In the genomic region with DNA sequence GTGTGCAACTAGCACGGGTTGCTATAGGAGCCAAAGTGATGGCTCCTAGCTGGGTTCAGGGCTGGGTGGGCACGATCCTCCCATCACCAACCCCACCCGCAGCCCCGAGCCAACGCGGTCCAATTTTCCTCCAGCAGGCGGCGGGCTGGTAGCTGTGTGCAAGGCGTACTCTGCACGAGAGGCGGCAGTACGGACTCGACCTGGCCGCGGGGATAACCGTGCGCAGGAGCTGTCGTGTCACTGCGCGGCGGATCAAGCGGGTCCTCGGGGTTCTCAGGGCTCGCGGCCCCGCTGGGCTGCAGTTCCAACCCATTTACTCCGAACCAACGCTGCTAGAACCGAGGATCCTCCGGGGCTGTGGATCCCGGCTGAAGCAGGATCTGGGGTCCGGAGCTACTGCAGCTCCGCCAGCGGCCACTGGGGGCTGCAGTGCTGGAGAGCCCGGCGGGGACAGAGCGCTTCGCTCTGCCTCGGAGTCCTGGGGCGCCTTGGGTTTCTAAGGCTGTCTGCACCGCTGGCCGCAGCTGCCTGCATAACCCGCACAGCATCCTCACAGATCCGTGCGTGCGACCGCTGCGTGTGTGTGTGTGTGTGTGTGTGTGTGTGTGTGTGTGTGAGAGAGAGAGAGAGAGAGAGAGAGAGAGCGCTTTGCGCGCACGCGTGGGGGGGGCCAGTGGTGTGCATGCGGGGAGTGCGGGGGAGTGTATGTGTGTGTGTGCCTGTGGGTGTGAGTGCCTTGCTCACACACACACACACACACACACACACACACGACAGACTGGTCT, we compare ENCODE assay signal across 8 mouse cellular contexts. TPM values are rescaled to one million over a fixed set of nuclear protein-coding genes. Genes with fewer than 3 reads are reported as not detected.
DNase-seq lines count a peak whose midpoint lies in the region; ATAC-seq and TF ChIP-seq lines count a peak whose summit lies in the region.

Gene Lrfn2, plus strand, starts transcription at position 759 of the 785 bp plus-strand sequence.

- under 1% methylated on average over 56 of the region's 56 CpGs for WGBS in embryonic facial prominence, embryonic 12.5 days
- under 1% methylated on average over 52 of the region's 56 CpGs for WGBS in limb, embryonic 11.5 days
- WGBS in midbrain, embryonic 12.5 days = under 1% methylated on average over 52 of the region's 56 CpGs
- WGBS in spleen, adult 2 months = 3% methylated on average over 56 of the region's 56 CpGs

- H3K4me1 ChIP-seq in embryonic facial prominence, embryonic 12.5 days = peaks cover 4% of the 10 kb centered on the region
- H3K4me1 ChIP-seq in limb, embryonic 11.5 days (ENCODE audit: control insufficient read depth, insufficient read depth, low read length) = peaks cover 4% of the 10 kb centered on the region
- peaks cover 11% of the 10 kb centered on the region for H3K4me1 ChIP-seq in midbrain, embryonic 12.5 days
- H3K4me1 ChIP-seq in spleen, adult 2 months (ENCODE audit: control insufficient read depth, insufficient read depth, insufficient read length) = no peaks in the 10 kb centered on the region

- H3K9ac ChIP-seq in embryonic facial prominence, embryonic 12.5 days = peak within 1 kb of the TSS; percentile 61
- peak within 1 kb of the TSS; percentile 70 for H3K9ac ChIP-seq in limb, embryonic 11.5 days (ENCODE audit: low read length)
- H3K9ac ChIP-seq in midbrain, embryonic 12.5 days (replicated peaks) = peak within 1 kb of the TSS; percentile 69

- peak within 1 kb of the TSS; percentile 84 for H3K4me2 ChIP-seq in embryonic facial prominence, embryonic 12.5 days (replicated peaks)
- H3K4me2 ChIP-seq in limb, embryonic 11.5 days (ENCODE audit: low read depth, severe bottlenecking) = peak within 1 kb of the TSS; percentile 82
- peak within 1 kb of the TSS; percentile 75 for H3K4me2 ChIP-seq in midbrain, embryonic 12.5 days (replicated peaks)

- DNase-seq in adrenal gland, postnatal 4 days (ENCODE audit: low spot score in 2 of 2) = peak; percentile 30 to 57
- peak; percentile 61 for DNase-seq in heart, adult 8-10 months (ENCODE audit: low spot score)
- peak; percentile 36 to 71 for DNase-seq in kidney, adult 8-10 months
- peak; percentile 92 for DNase-seq in limb, embryonic 11.5 days (ENCODE audit: low spot score)
- peak in 1 of 2 experiments; percentile 43 for DNase-seq in spleen, adult 2 months (ENCODE audit: low read depth in 1 of 2, low spot score in 2 of 2)

- H3K9me3 ChIP-seq in embryonic facial prominence, embryonic 12.5 days = no peaks in the 10 kb centered on the region
- H3K9me3 ChIP-seq in limb, embryonic 11.5 days (ENCODE audit: control insufficient read depth, low read length) = no peaks in the 10 kb centered on the region
- H3K9me3 ChIP-seq in midbrain, embryonic 12.5 days = no peaks in the 10 kb centered on the region

- peak within 1 kb of the TSS; percentile 51 for H3K4me3 ChIP-seq in embryonic facial prominence, embryonic 12.5 days
- peak within 1 kb of the TSS; percentile 39 for H3K4me3 ChIP-seq in limb, embryonic 11.5 days (ENCODE audit: low read depth, low read length)
- peak within 1 kb of the TSS; percentile 56 for H3K4me3 ChIP-seq in midbrain, embryonic 12.5 days
- H3K4me3 ChIP-seq in spleen, adult 2 months (ENCODE audit: extremely low read depth, insufficient read depth, insufficient read length) = peak within 1 kb of the TSS; percentile 27; the same call in 1 of the 2 replicates

- H3K27ac ChIP-seq in embryonic facial prominence, embryonic 12.5 days = no peak within 1 kb of the TSS
- H3K27ac ChIP-seq in limb, embryonic 11.5 days (replicated peaks; ENCODE audit: low read depth, low read length) = no peak within 1 kb of the TSS
- H3K27ac ChIP-seq in midbrain, embryonic 12.5 days (replicated peaks) = peak within 1 kb of the TSS; percentile 30; the same call in 1 of the 2 replicates
- H3K27ac ChIP-seq in spleen, adult 2 months (ENCODE audit: insufficient read depth, low read length) = no peak within 1 kb of the TSS

- peak; percentile 47; the same call in 1 of the 2 replicates for TF ChIP-seq CTCF in spleen, adult 2 months (IDR thresholded peaks at IDR 0.05; ENCODE audit: extremely low read depth, insufficient read depth, insufficient read length, insufficient replicate concordance)

- no peaks in the 10 kb centered on the region for H3K36me3 ChIP-seq in embryonic facial prominence, embryonic 12.5 days
- H3K36me3 ChIP-seq in limb, embryonic 11.5 days (ENCODE audit: control insufficient read depth, insufficient read depth, low read length) = no peaks in the 10 kb centered on the region
- H3K36me3 ChIP-seq in midbrain, embryonic 12.5 days = no peaks in the 10 kb centered on the region
- H3K36me3 ChIP-seq in spleen, adult 2 months (ENCODE audit: control insufficient read depth, insufficient read depth, low read length) = no peaks in the 10 kb centered on the region

- peak; percentile 91 for ATAC-seq in embryonic facial prominence, embryonic 12.5 days (ENCODE audit: insufficient number of reproducible peaks, insufficient read depth, low FRiP score, low TSS enrichment)
- peak; percentile 89 for ATAC-seq in limb, embryonic 11.5 days (ENCODE audit: insufficient number of reproducible peaks, low FRiP score, low TSS enrichment, low read depth)
- peak; percentile 92 for ATAC-seq in midbrain, embryonic 12.5 days (ENCODE audit: low FRiP score, low read depth)
- ATAC-seq in inflammation-experienced regulatory T-cells, adult 6 months = no peak

- peaks cover 38% of the 10 kb centered on the region for H3K27me3 ChIP-seq in embryonic facial prominence, embryonic 12.5 days
- H3K27me3 ChIP-seq in limb, embryonic 11.5 days (ENCODE audit: control insufficient read depth, insufficient read depth, low read length) = peaks cover 15% of the 10 kb centered on the region
- H3K27me3 ChIP-seq in midbrain, embryonic 12.5 days = peaks cover 44% of the 10 kb centered on the region
- 0 out of 2 replicates have a peak, but pooled peaks cover 2% of the 10 kb centered on the region for H3K27me3 ChIP-seq in spleen, adult 2 months (ENCODE audit: control insufficient read depth, insufficient read depth, low read length)

- no peak for TF ChIP-seq POLR2A in spleen, adult 2 months (IDR thresholded peaks at IDR 0.05; ENCODE audit: low read depth, low read length)

RNA-seq across cellular contexts. Expression of gene Lrfn2, which starts in this region (rescaled TPM):
- total RNA-seq in adrenal gland, postnatal 4 days (2021) = 1 to 10 TPM in 1 of 2 experiments, under 1 TPM in 1; 0.93 to 1.3 TPM
- polyA plus RNA-seq in embryonic facial prominence, embryonic 12.5 days (2016; fragmentation: Nextera tagmentation; extraction: Ambion mirVana) = 0.42 and 0.82 TPM in 2 replicates
- total RNA-seq in heart, adult 8-10 months (2022) = under 1 TPM; 0.09 to 0.38 (median 0.28) TPM
- 0.07 and 0.12 TPM in 2 replicates for polyA plus RNA-seq in limb, embryonic 11.5 days (2014; fragmentation: Nextera tagmentation; extraction: Ambion mirVana)
- polyA plus RNA-seq in midbrain, embryonic 12.5 days (2016; fragmentation: Nextera tagmentation; extraction: Ambion mirVana) = 1.4 and 1.5 TPM in 2 replicates
- polyA plus RNA-seq in spleen, adult 2 months (2012; rRNA removed) = 0.02 TPM in 1 of 2 replicates, not detected in the other
- not detected for polyA plus RNA-seq in inflammation-experienced regulatory T-cells, adult 6 months (2017; shearing (Covaris generic))

Comparison
In these comparisons a context has a peak if more than half of its experiments do, and no peak if none do; other contexts are left out.
1. Peak in ATAC-seq, H3K4me3 ChIP-seq, H3K9ac ChIP-seq and H3K4me2 ChIP-seq in embryonic facial prominence, embryonic 12.5 days; RNA of the gene not detected or under 1 TPM.
2. Peak in DNase-seq in heart, adult 8-10 months; RNA of the gene not detected or under 1 TPM.
3. Peak in DNase-seq, ATAC-seq, H3K4me3 ChIP-seq, H3K9ac ChIP-seq and H3K4me2 ChIP-seq in limb, embryonic 11.5 days; RNA of the gene not detected or under 1 TPM.